Mouse (Mus musculus) erythroblast, embryonic 14.5 days (primary cell): ENCODE data around the gene Gbp9.
"Not testable (repeated sequence)": the region's sequence is repeated elsewhere in the genome, so short reads cannot be mapped to it uniquely, and the experiment has no call there.

Experiments
- GATA1 ChIP-seq: IDR thresholded peaks from 2 replicates; pipeline ENCODE4 v1.6.1; 2012; ENCODE audit warnings: low read length, inconsistent platforms, mixed read lengths
- TAL1 ChIP-seq: IDR thresholded peaks from 3 replicates; pipeline ENCODE4 v1.6.1; 2012; ENCODE audit warnings: low read length, inconsistent platforms, mixed read lengths

DNA sequence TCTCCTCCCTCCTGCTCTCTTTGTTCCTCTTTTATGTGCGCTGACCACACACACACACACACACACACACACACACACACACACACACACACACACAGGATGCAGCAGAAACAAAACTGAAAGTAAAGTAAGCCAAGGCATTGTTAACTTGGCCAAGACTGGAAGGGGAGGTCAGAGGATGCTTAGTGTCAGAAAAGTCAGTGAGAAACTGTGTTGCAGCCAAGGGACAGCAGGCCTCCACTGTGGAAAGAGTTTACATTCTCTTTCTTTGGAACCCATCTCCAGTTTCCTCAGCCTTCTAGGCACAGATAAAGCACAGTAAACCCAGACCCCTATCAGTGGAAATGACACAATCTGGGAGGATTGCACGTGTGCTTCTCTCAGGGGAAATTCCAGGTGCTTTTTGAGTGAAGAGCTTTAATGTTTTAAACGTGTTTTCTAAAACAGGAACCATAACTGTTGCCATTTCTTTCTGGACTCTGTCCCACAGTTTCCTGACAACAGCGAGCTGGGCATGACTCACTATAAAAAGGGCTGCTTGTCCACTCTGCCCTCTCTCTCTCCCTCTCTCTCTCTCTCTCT is 29.0 kb downstream of the Gbp9 start:
- not testable (repeated sequence) for TF ChIP-seq TAL1, GATA1
